Mouse (Mus musculus) C2C12 (cell line): ENCODE measurements around the gene Zfp990.

Source experiments
- CTCF ChIP-seq: IDR thresholded peaks from one replicate; pipeline ENCODE4 v1.5.1; 2011; ENCODE audit not compliant: control insufficient read depth, insufficient read depth, insufficient read length
- MYOG ChIP-seq: IDR thresholded peaks from one replicate; pipeline ENCODE4 v1.6.1; 2011; ENCODE audit not compliant: control insufficient read depth, insufficient read length; ENCODE audit errors: extremely low read depth
- USF1 ChIP-seq: IDR thresholded peaks from one replicate; pipeline ENCODE4 v1.6.1; 2011; ENCODE audit warnings: low read depth, mild to moderate bottlenecking, control low read depth, moderate library complexity

- TF ChIP-seq CTCF (no peak), USF1 (no peak), MYOG (no peak)
Measured at GRCm38 (mm10) chr4:145478128-145478527, 32.4 kb upstream of the Zfp990 start.
